Mouse (Mus musculus): Measurements from ENCODE around the gene Lgr4. TPM values are rescaled to one million over a fixed set of nuclear protein-coding genes. Genes with fewer than 3 reads are reported as not detected.

Gene Lgr4
- polyA plus RNA-seq, 1 experiment from 2014 or later = 20.7 TPM

DNA sequence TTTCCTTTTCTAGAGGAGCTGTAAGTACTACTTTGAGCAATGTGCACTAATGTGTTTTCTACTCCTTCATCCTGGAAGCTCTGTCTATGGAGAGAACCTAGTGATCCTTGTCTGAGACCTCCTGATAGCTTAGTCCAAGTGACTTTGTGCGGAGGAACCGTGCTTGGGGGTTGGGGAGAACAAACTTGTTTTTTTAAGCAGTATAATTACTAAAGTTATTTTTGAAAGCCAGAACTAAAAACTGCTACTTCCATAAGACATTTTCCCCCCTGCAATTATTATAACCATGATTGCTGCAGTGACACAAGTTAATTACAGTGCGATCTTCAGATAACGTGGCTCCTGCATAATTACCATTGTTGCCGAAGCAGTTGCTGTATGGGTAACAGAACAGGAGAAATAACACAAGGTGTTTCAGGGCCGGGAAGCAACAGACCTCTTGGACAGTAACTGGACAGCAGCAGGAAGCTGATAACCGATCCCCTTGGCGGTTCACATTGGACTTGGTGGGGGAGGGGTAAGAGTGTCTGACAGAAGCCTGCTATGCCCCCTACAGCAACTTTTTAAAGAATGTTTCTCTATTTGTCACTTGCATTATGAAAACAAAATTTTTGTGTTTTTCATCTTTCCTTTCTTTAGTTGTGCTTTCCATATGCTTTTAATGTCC, 53.4 kb downstream of the Lgr4 start:
- H3K4me1 ChIP-seq (replicated peaks; ENCODE audit: control insufficient read depth, insufficient read depth, low read length) = no peaks in the 10 kb centered on the region
- H3K27ac ChIP-seq (ENCODE audit: low read depth, low read length) = no peak overlapping the region
- ATAC-seq (ENCODE audit: low FRiP score) (no peak), DNase-seq (ENCODE audit: low spot score) (no peak)
- H3K9ac ChIP-seq (ENCODE audit: low read depth, low read length) = no peak overlapping the region
- no peak overlapping the region for H3K4me2 ChIP-seq (replicated peaks; ENCODE audit: low read depth, low read length)
- H3K4me3 ChIP-seq (ENCODE audit: low read depth, low read length) = no peak overlapping the region
- H3K27me3 ChIP-seq (ENCODE audit: control insufficient read depth, insufficient read depth, low read length) = no peaks in the 10 kb centered on the region
- no peaks in the 10 kb centered on the region for H3K9me3 ChIP-seq (ENCODE audit: control insufficient read depth, low read length)
- 73% methylated on average over 8 of the region's 8 CpGs for WGBS
- H3K36me3 ChIP-seq (ENCODE audit: control insufficient read depth, insufficient read depth, low read length) = no peaks in the 10 kb centered on the region

- no peak overlapping the region for H3K27ac ChIP-seq (ENCODE audit: low read depth, low read length)
- H3K9me3 ChIP-seq (ENCODE audit: control insufficient read depth, low read length) = no peaks in the 10 kb centered on the region
- no peak overlapping the region for H3K4me2 ChIP-seq (replicated peaks; ENCODE audit: low read depth, low read length)
- WGBS = 89% methylated on average over 2 of the region's 2 CpGs
- no peaks in the 10 kb centered on the region for H3K4me1 ChIP-seq (replicated peaks; ENCODE audit: control insufficient read depth, insufficient read depth, low read length)
- H3K4me3 ChIP-seq (ENCODE audit: low read depth, low read length) = no peak overlapping the region
- no peak overlapping the region for H3K9ac ChIP-seq (ENCODE audit: low read depth, low read length)
- DNase-seq (ENCODE audit: low spot score) (no peak), ATAC-seq (ENCODE audit: low FRiP score) (no peak)
- no peaks in the 10 kb centered on the region for H3K36me3 ChIP-seq (ENCODE audit: control insufficient read depth, insufficient read depth, low read length)
- no peaks in the 10 kb centered on the region for H3K27me3 ChIP-seq (ENCODE audit: control insufficient read depth, insufficient read depth, low read length)
These were observed 54.9 kb downstream of the Lgr4 start for GRCm38 (mm10) chr2:109972310-109972709.

- no peaks in the 10 kb centered on the region for H3K36me3 ChIP-seq (ENCODE audit: control insufficient read depth, insufficient read depth, low read length)
- H3K9ac ChIP-seq (ENCODE audit: low read depth, low read length) = no peak overlapping the region
- no peaks in the 10 kb centered on the region for H3K4me1 ChIP-seq (replicated peaks; ENCODE audit: control insufficient read depth, insufficient read depth, low read length)
- WGBS = 86% methylated on average over 7 of the region's 7 CpGs
- no peak overlapping the region for H3K4me3 ChIP-seq (ENCODE audit: low read depth, low read length)
- H3K27me3 ChIP-seq (ENCODE audit: control insufficient read depth, insufficient read depth, low read length) = no peaks in the 10 kb centered on the region
- H3K9me3 ChIP-seq (ENCODE audit: control insufficient read depth, low read length) = no peaks in the 10 kb centered on the region
- DNase-seq (ENCODE audit: low spot score) = no peak
- H3K4me2 ChIP-seq (replicated peaks; ENCODE audit: low read depth, low read length) = no peak overlapping the region
- H3K27ac ChIP-seq (ENCODE audit: low read depth, low read length) = no peak overlapping the region
- ATAC-seq (ENCODE audit: low FRiP score) = no peak
These were observed 55.5 kb downstream of the Lgr4 start for GRCm38 (mm10) chr2:109972922-109973321.

GRCm38 (mm10) chr2:109974807-109975206, 57.4 kb downstream of the Lgr4 start:
- Histone ChIP-seq H3K27ac (ENCODE audit: low read depth, low read length) (no peak overlapping the region), H3K4me3 (ENCODE audit: low read depth, low read length) (no peak overlapping the region), H3K27me3 (ENCODE audit: control insufficient read depth, insufficient read depth, low read length) (no peaks in the 10 kb centered on the region), H3K4me1 (replicated peaks; ENCODE audit: control insufficient read depth, insufficient read depth, low read length) (no peaks in the 10 kb centered on the region), H3K9ac (ENCODE audit: low read depth, low read length) (no peak overlapping the region), H3K4me2 (replicated peaks; ENCODE audit: low read depth, low read length) (no peak overlapping the region), H3K36me3 (ENCODE audit: control insufficient read depth, insufficient read depth, low read length) (no peaks in the 10 kb centered on the region), H3K9me3 (ENCODE audit: control insufficient read depth, low read length) (no peaks in the 10 kb centered on the region)
- 97% methylated on average over 7 of the region's 7 CpGs for WGBS
- ATAC-seq (ENCODE audit: low FRiP score) (no peak), DNase-seq (ENCODE audit: low spot score) (no peak)

DNA sequence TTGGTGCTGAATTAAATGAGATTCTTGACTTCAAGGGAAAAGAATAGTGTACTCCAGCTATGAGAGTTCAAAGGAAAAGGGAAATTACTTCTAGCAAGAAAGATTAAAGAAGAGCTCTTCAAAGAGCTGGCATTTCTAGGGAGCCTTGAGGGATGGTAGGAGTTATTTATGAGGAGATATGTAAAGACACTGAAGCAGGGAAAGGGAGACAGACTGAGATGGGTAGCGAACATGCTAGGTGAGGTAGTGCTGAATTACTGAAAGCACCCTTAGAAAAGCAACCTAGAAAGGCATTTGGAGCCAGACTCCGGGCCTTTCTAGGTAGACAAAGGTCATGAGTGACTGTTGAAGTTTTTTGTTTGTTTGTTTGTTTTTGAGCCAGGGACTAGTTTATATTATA, 58.7 kb downstream of the Lgr4 start:
- no peaks in the 10 kb centered on the region for H3K36me3 ChIP-seq (ENCODE audit: control insufficient read depth, insufficient read depth, low read length)
- no peak overlapping the region for H3K4me3 ChIP-seq (ENCODE audit: low read depth, low read length)
- no peaks in the 10 kb centered on the region for H3K27me3 ChIP-seq (ENCODE audit: control insufficient read depth, insufficient read depth, low read length)
- no peak overlapping the region for H3K9ac ChIP-seq (ENCODE audit: low read depth, low read length)
- H3K4me1 ChIP-seq (replicated peaks; ENCODE audit: control insufficient read depth, insufficient read depth, low read length) = no peaks in the 10 kb centered on the region
- H3K4me2 ChIP-seq (replicated peaks; ENCODE audit: low read depth, low read length) = no peak overlapping the region
- WGBS = 93% methylated on average over 2 of the region's 2 CpGs
- ATAC-seq (ENCODE audit: low FRiP score) (no peak), DNase-seq (ENCODE audit: low spot score) (no peak)
- no peak overlapping the region for H3K27ac ChIP-seq (ENCODE audit: low read depth, low read length)
- no peaks in the 10 kb centered on the region for H3K9me3 ChIP-seq (ENCODE audit: control insufficient read depth, low read length)

DNA sequence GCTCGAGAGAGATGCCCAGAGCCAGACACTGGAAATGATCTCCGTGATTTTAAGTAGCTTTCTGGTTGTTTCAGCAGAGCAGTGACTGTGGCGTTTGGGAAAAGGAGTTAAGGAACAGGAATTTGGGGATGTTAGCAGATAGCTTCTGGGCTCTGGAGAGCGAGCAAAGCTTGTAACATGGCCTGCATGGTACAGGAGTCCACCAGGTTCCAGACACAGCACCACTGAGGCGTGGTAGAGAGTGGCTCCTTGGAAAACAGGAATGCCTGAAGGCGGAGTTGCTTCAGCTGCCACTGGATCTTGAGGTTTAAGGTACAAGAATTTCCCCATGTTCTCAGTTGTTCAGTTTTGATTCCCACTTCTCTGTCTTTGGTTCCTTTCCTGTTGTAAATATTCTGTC, 59.9 kb downstream of the Lgr4 start:
- Histone ChIP-seq H3K9me3 (ENCODE audit: control insufficient read depth, low read length) (no peaks in the 10 kb centered on the region), H3K9ac (ENCODE audit: low read depth, low read length) (no peak overlapping the region), H3K27me3 (ENCODE audit: control insufficient read depth, insufficient read depth, low read length) (no peaks in the 10 kb centered on the region), H3K27ac (ENCODE audit: low read depth, low read length) (no peak overlapping the region), H3K4me2 (replicated peaks; ENCODE audit: low read depth, low read length) (no peak overlapping the region), H3K4me3 (ENCODE audit: low read depth, low read length) (no peak overlapping the region), H3K4me1 (replicated peaks; ENCODE audit: control insufficient read depth, insufficient read depth, low read length) (no peaks in the 10 kb centered on the region), H3K36me3 (ENCODE audit: control insufficient read depth, insufficient read depth, low read length) (no peaks in the 10 kb centered on the region)
- ATAC-seq (ENCODE audit: low FRiP score) (no peak), DNase-seq (ENCODE audit: low spot score) (no peak)
- WGBS = 94% methylated on average over 6 of the region's 6 CpGs

GRCm38 (mm10) chr2:109979209-109979608, 61.8 kb downstream of the Lgr4 start:
- no peaks in the 10 kb centered on the region for H3K9me3 ChIP-seq (ENCODE audit: control insufficient read depth, low read length)
- H3K4me3 ChIP-seq (ENCODE audit: low read depth, low read length) = no peak overlapping the region
- H3K36me3 ChIP-seq (ENCODE audit: control insufficient read depth, insufficient read depth, low read length) = no peaks in the 10 kb centered on the region
- H3K4me1 ChIP-seq (replicated peaks; ENCODE audit: control insufficient read depth, insufficient read depth, low read length) = no peaks in the 10 kb centered on the region
- ATAC-seq (ENCODE audit: low FRiP score) (no peak), DNase-seq (ENCODE audit: low spot score) (no peak)
- H3K4me2 ChIP-seq (replicated peaks; ENCODE audit: low read depth, low read length) = no peak overlapping the region
- H3K27ac ChIP-seq (ENCODE audit: low read depth, low read length) = no peak overlapping the region
- no peak overlapping the region for H3K9ac ChIP-seq (ENCODE audit: low read depth, low read length)
- no peaks in the 10 kb centered on the region for H3K27me3 ChIP-seq (ENCODE audit: control insufficient read depth, insufficient read depth, low read length)

DNA sequence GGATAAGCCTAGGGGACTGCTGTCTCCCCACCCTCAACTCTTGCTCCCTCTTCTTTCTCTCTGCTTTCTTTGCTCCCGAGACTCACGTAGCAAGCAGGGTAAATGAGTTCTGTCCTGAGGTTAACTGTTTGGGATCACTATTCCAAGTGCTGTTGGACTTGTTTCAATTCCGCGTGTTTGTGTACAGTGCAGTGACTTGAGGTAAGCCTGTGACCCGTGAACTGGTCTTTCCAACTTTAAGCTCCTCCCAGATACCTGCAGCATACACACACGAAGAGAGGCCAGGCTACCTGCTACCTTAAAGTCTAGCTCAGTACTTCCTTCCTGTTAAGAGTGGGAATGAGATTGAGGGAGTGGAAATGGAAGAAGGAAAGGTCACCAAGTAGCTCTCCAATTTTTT, 66.0 kb downstream of the Lgr4 start:
- Histone ChIP-seq H3K9me3 (ENCODE audit: control insufficient read depth, low read length) (no peaks in the 10 kb centered on the region), H3K4me2 (replicated peaks; ENCODE audit: low read depth, low read length) (no peak overlapping the region), H3K4me1 (replicated peaks; ENCODE audit: control insufficient read depth, insufficient read depth, low read length) (peaks cover 5% of the 10 kb centered on the region; the same call in 1 of the 2 replicates), H3K4me3 (ENCODE audit: low read depth, low read length) (no peak overlapping the region), H3K9ac (ENCODE audit: low read depth, low read length) (no peak overlapping the region), H3K27me3 (ENCODE audit: control insufficient read depth, insufficient read depth, low read length) (no peaks in the 10 kb centered on the region), H3K27ac (ENCODE audit: low read depth, low read length) (no peak overlapping the region), H3K36me3 (ENCODE audit: control insufficient read depth, insufficient read depth, low read length) (no peaks in the 10 kb centered on the region)
- no peak for DNase-seq (ENCODE audit: low spot score)
- 94% methylated on average over 6 of the region's 6 CpGs for WGBS
- ATAC-seq (ENCODE audit: low FRiP score) = no peak

- ATAC-seq (ENCODE audit: low FRiP score) (no peak), DNase-seq (ENCODE audit: low spot score) (no peak)
- Histone ChIP-seq H3K27me3 (ENCODE audit: control insufficient read depth, insufficient read depth, low read length) (no peaks in the 10 kb centered on the region), H3K4me2 (replicated peaks; ENCODE audit: low read depth, low read length) (no peak overlapping the region), H3K4me1 (replicated peaks; ENCODE audit: control insufficient read depth, insufficient read depth, low read length) (peaks cover 5% of the 10 kb centered on the region; the same call in 1 of the 2 replicates), H3K9ac (ENCODE audit: low read depth, low read length) (no peak overlapping the region), H3K4me3 (ENCODE audit: low read depth, low read length) (no peak overlapping the region), H3K27ac (ENCODE audit: low read depth, low read length) (no peak overlapping the region), H3K36me3 (ENCODE audit: control insufficient read depth, insufficient read depth, low read length) (no peaks in the 10 kb centered on the region), H3K9me3 (ENCODE audit: control insufficient read depth, low read length) (no peaks in the 10 kb centered on the region)
- 59% methylated on average over 1 of the region's 1 CpGs for WGBS
These were observed 67.5 kb downstream of the Lgr4 start for GRCm38 (mm10) chr2:109984930-109985329.
